20 mouse cellular contexts compared by ENCODE assay signal in the genomic region with DNA sequence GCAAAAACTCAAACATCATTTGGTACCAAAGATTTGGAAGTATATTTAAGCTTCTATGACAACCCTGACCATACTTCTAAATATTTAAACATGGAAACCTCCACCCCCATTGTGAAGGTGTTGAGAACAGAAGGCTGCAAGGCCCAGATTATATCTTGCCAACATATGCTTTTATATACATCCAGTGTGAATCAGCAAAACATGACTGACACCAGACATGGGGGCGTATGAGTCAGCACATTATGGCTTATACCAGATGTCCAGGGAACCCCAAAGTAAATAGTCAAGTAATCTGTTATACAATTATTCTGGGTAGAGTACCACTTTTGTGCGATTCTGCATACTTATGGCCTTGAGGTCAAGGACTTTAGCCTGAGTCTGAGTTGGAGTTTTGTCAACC.
DNase-seq lines count a peak whose midpoint lies in the region; TF ChIP-seq lines count a peak whose summit lies in the region.
"Had no signal": no experiment of that assay in that cellular context is flagged by ENCODE, and none has a peak within 500 bp of the region (broad histone marks: within the 10 kb centered on the region; RNA-seq: fewer than 3 reads in every experiment).

No protein-coding gene starts in this region.

- H3K9ac ChIP-seq in heart, adult 2 months (ENCODE audit: low read depth, low read length): no peak overlapping the region

- H3K27ac ChIP-seq in heart, adult 2 months: no peak overlapping the region
- H3K27ac ChIP-seq: embryonic facial prominence, embryonic 10.5 days; heart, embryonic 10.5 days; kidney, postnatal 0 days had no signal

- no peaks in the 10 kb centered on the region for H3K27me3 ChIP-seq in heart, adult 2 months (ENCODE audit: control insufficient read depth, insufficient read depth, low read length)
- H3K27me3 ChIP-seq: megakaryocyte, embryonic 14.5 days had no signal

- intact Hi-C loops in left cerebral cortex, postnatal 25 days (cut with DNase I): loop anchor here (1.0 kb wide), 1 partner anchor 87 kb away; no protein-coding TSS in a partner anchor
- intact Hi-C loops in heart, adult 2 months (cut with DNase I): no loop called here

- no peak for TF ChIP-seq CTCF in heart, adult 2 months (IDR thresholded peaks at IDR 0.05)

- no peak overlapping the region for H3K4me3 ChIP-seq in heart, adult 2 months
- H3K4me3 ChIP-seq: embryonic facial prominence, embryonic 10.5 days; heart, embryonic 10.5 days; megakaryocyte, embryonic 14.5 days; myocyte had no signal

- peak; percentile 7 for DNase-seq in adrenal gland, adult 2 months
- DNase-seq in adrenal gland, adult 18-20 months (ENCODE audit: low spot score in 2 of 2): no peak
- peak; percentile 4 for DNase-seq in 3T3-L1 (ENCODE audit: low read depth, low spot score)
- peak; percentile 8 to 19 for DNase-seq in frontal cortex, postnatal 10 days (ENCODE audit: low spot score in 2 of 2)
- peak; percentile 53 to 94 for DNase-seq in left cerebral cortex, postnatal 25 days (ENCODE audit: low spot score in 2 of 2)
- no peak for DNase-seq in heart, adult 2 months
- no peak for DNase-seq in cerebellum, postnatal 14 days
- DNase-seq in urinary bladder, postnatal 36 days (ENCODE audit: low spot score in 2 of 2): no peak
- DNase-seq: cerebellum, adult 11 months; gastrocnemius, postnatal 36 days; kidney, adult 11 months; lung, adult 18-20 months; lung, postnatal 14 days; midbrain, embryonic 14.5 days; thymus, postnatal 25 days had no signal

- no peak for TF ChIP-seq EP300 in heart, adult 2 months (IDR thresholded peaks at IDR 0.05; ENCODE audit: insufficient read depth, low read depth, low read length)

- TF ChIP-seq POLR2A in heart, adult 2 months (IDR thresholded peaks at IDR 0.05; ENCODE audit: insufficient read depth, low read depth, low read length): no peak

- 79% methylated on average over 2 of the region's 2 CpGs for WGBS in heart, adult 2 months

- H3K4me1 ChIP-seq in heart, adult 2 months (ENCODE audit: control insufficient read depth, insufficient read depth, low read length): no peaks in the 10 kb centered on the region
- H3K4me1 ChIP-seq: embryonic facial prominence, embryonic 10.5 days; heart, embryonic 10.5 days; megakaryocyte, embryonic 14.5 days had no signal

- no peaks in the 10 kb centered on the region for H3K79me2 ChIP-seq in heart, adult 2 months (replicated peaks; ENCODE audit: control insufficient read depth, insufficient read depth, low read length)

- no peaks in the 10 kb centered on the region for H3K36me3 ChIP-seq in heart, adult 2 months (ENCODE audit: control insufficient read depth, insufficient read depth, low read length)
- H3K36me3 ChIP-seq: embryonic facial prominence, embryonic 10.5 days; heart, embryonic 10.5 days had no signal

Comparison
In these comparisons a context has a peak if more than half of its experiments do, and no peak if none do; other contexts are left out.
1. DNase-seq: peak in adrenal gland, adult 2 months (single experiment), 3T3-L1 (single experiment), frontal cortex, postnatal 10 days (2 of 2) and left cerebral cortex, postnatal 25 days (2 of 2); none in adrenal gland, adult 18-20 months (0 of 2), heart, adult 2 months (0 of 2), cerebellum, postnatal 14 days (0 of 2) and urinary bladder, postnatal 36 days (0 of 2).